Mouse (Mus musculus) liver, adult 2 months (tissue): ENCODE results near the gene Plxnb3. TPM values are rescaled to one million over a fixed set of nuclear protein-coding genes. Genes with fewer than 3 reads are reported as not detected.

Experiments
- DNase-seq: peaks from one replicate; pipeline ENCODE4 v3.0.0-alpha.2; 2011; ENCODE audit warnings: low read depth, low spot score; ENCODE audit errors: extremely low read depth
- H3K27ac ChIP-seq: fragments of 200-500 bp; replicated peaks from 2 replicates; pipeline ENCODE4 v1.5.1; 2012; ENCODE audit warnings: low read depth, mild to moderate bottlenecking, control low read depth, inconsistent platforms, low read length; ENCODE audit not compliant: insufficient read depth
- H3K27me3 ChIP-seq: fragments of 200-500 bp; 2 replicates; pipeline ENCODE4 v1.6.1; 2012; ENCODE audit warnings: mild to moderate bottlenecking, moderate library complexity, low read length, inconsistent platforms; ENCODE audit not compliant: control insufficient read depth, insufficient read depth
- H3K36me3 ChIP-seq: fragments of 200-500 bp; 2 replicates; pipeline ENCODE4 v1.6.1; 2012; ENCODE audit warnings: low read length, inconsistent platforms; ENCODE audit not compliant: control insufficient read depth, insufficient read depth
- H3K4me1 ChIP-seq: fragments of 200-500 bp; 2 replicates; pipeline ENCODE4 v1.6.1; 2011; ENCODE audit warnings: low read length; ENCODE audit not compliant: control insufficient read depth, insufficient read depth
- H3K4me3 ChIP-seq: fragments of 200-500 bp; 2 replicates; pipeline ENCODE4 v1.5.1; 2011; ENCODE audit warnings: low read depth, mild to moderate bottlenecking, control low read depth, low read length, moderate library complexity; ENCODE audit not compliant: insufficient read depth
- H3K79me2 ChIP-seq: fragments of 200-500 bp; 2 replicates; pipeline ENCODE4 v1.6.1; 2012; ENCODE audit warnings: inconsistent platforms, mild to moderate bottlenecking, low read length, moderate library complexity; ENCODE audit not compliant: control insufficient read depth, insufficient read depth
- H3K9ac ChIP-seq: fragments of 200-500 bp; 2 replicates; pipeline ENCODE4 v1.6.1; 2012; ENCODE audit warnings: low read depth, mild to moderate bottlenecking, control low read depth, inconsistent platforms, low read length
- CTCF ChIP-seq: fragments of 200-500 bp; IDR thresholded peaks from 2 replicates; pipeline ENCODE4 v1.5.1; 2011; ENCODE audit warnings: low read depth, low read length, control low read depth
- POLR2A ChIP-seq: fragments of 200-500 bp; IDR thresholded peaks from 2 replicates; pipeline ENCODE4 v1.6.1; 2011; ENCODE audit warnings: low read length, control low read depth; ENCODE audit not compliant: insufficient read depth; ENCODE audit errors: extremely low read depth
- WGBS: fragments of 180-500 bp; shearing (Covaris S2); methylation state at CpG from one replicate; pipeline ENCODE4 v1.1.7; 2018; 5-methylcytosine and 5-hydroxymethylcytosine counted together
- polyA plus RNA-seq: library from polyadenylated mRNA; depleted of rRNA; stranded (reverse); fragments of >200 nt; gene quantifications from 2 replicates; pipeline ENCODE4 v1.2.3, GENCODE M21; 2012; rRNA removed
- total RNA-seq: library from RNA; depleted of rRNA; stranded (reverse); fragments of >200 nt; gene quantifications from 2 replicates; pipeline ENCODE4 v1.2.3, GENCODE M21; 2014; rRNA removed

The Plxnb3 gene
- total and polyA plus RNA-seq, 2 experiments, result 0.09 to 0.20 TPM

GRCm38 (mm10) chrX:73805814-73806213 lies 48.9 kb downstream of the Plxnb3 start:
- DNase-seq, result no peak
- no peak overlapping the region for H3K9ac ChIP-seq
- no peak overlapping the region for H3K4me3 ChIP-seq
- no peaks in the 10 kb centered on the region for H3K4me1 ChIP-seq
- no peaks in the 10 kb centered on the region for H3K79me2 ChIP-seq
- H3K27me3 ChIP-seq, result no peaks in the 10 kb centered on the region
- WGBS, result 75% methylated on average over 1 of the region's 1 CpGs
- no peaks in the 10 kb centered on the region for H3K36me3 ChIP-seq
- no peak for TF ChIP-seq CTCF
- TF ChIP-seq POLR2A, result no peak
- no peak overlapping the region for H3K27ac ChIP-seq

GRCm38 (mm10) chrX:73815072-73815471 lies 58.2 kb downstream of the Plxnb3 start:
- TF ChIP-seq CTCF, result no peak
- TF ChIP-seq POLR2A, result no peak
- Histone ChIP-seq H3K36me3 (no peaks in the 10 kb centered on the region), H3K79me2 (no peaks in the 10 kb centered on the region), H3K9ac (no peak overlapping the region), H3K4me3 (no peak overlapping the region), H3K4me1 (no peaks in the 10 kb centered on the region), H3K27ac (no peak overlapping the region), H3K27me3 (no peaks in the 10 kb centered on the region)
- DNase-seq, result no peak
- WGBS, result 25% methylated on average over 14 of the region's 14 CpGs

- Histone ChIP-seq H3K27ac (no peak overlapping the region), H3K9ac (no peak overlapping the region), H3K36me3 (no peaks in the 10 kb centered on the region), H3K4me3 (no peak overlapping the region), H3K27me3 (no peaks in the 10 kb centered on the region), H3K79me2 (no peaks in the 10 kb centered on the region), H3K4me1 (no peaks in the 10 kb centered on the region)
- no peak for DNase-seq
- TF ChIP-seq CTCF (no peak), POLR2A (no peak)
- WGBS, result 57% methylated on average over 3 of the region's 3 CpGs
Observed at GRCm38 (mm10) chrX:73816596-73817314, 59.9 kb downstream of the Plxnb3 start.

Other genes with a start within 250 kb of the Plxnb3 start
- 0.07 TPM in 1 of 2 replicates, not detected in the other for gene Dusp9, start 117.7 kb upstream of the Plxnb3 start, total RNA-seq
- gene Dusp9, start 117.7 kb upstream of the Plxnb3 start, polyA plus RNA-seq, result 0.04 TPM in 1 of 2 replicates, not detected in the other
- not detected in 2 replicates for gene Pnck, start 97.0 kb upstream of the Plxnb3 start, total RNA-seq
- gene Pnck, start 97.0 kb upstream of the Plxnb3 start, polyA plus RNA-seq, result 0.07 TPM in 1 of 2 replicates, not detected in the other
- gene Slc6a8, start 83.9 kb upstream of the Plxnb3 start, total RNA-seq, result 1.0 and 2.6 TPM in 2 replicates
- gene Slc6a8, start 83.9 kb upstream of the Plxnb3 start, polyA plus RNA-seq, result 2.3 and 5.2 TPM in 2 replicates
- gene Bcap31, start 40.9 kb upstream of the Plxnb3 start, total RNA-seq, result 154 and 168 TPM in 2 replicates
- gene Bcap31, start 40.9 kb upstream of the Plxnb3 start, polyA plus RNA-seq, result 69.8 and 85.5 TPM in 2 replicates
- gene Abcd1, start 40.5 kb upstream of the Plxnb3 start, total RNA-seq, result 8.6 and 9.3 TPM in 2 replicates
- gene Abcd1, start 40.5 kb upstream of the Plxnb3 start, polyA plus RNA-seq, result 24.3 and 26.2 TPM in 2 replicates
- 0.27 TPM in 1 of 2 replicates, not detected in the other for gene Srpk3, start 17.3 kb downstream of the Plxnb3 start, total RNA-seq
- 0.16 and 0.72 TPM in 2 replicates for gene Srpk3, start 17.3 kb downstream of the Plxnb3 start, polyA plus RNA-seq
- 81.1 and 84.7 TPM in 2 replicates for gene Idh3g, start 29.8 kb downstream of the Plxnb3 start, total RNA-seq
- gene Idh3g, start 29.8 kb downstream of the Plxnb3 start, polyA plus RNA-seq, result 130 and 161 TPM in 2 replicates
- 179 and 195 TPM in 2 replicates for gene Ssr4, start 29.9 kb downstream of the Plxnb3 start, total RNA-seq
- 309 and 426 TPM in 2 replicates for gene Ssr4, start 29.9 kb downstream of the Plxnb3 start, polyA plus RNA-seq
- gene Pdzd4, start 67.9 kb downstream of the Plxnb3 start, total RNA-seq, result 0.09 and 0.20 TPM in 2 replicates
- 0.09 and 0.16 TPM in 2 replicates for gene Pdzd4, start 67.9 kb downstream of the Plxnb3 start, polyA plus RNA-seq
- not detected in 2 replicates for gene Avpr2, start 135.0 kb downstream of the Plxnb3 start, total RNA-seq
- gene Avpr2, start 135.0 kb downstream of the Plxnb3 start, polyA plus RNA-seq, result not detected in 2 replicates
- gene L1cam, start 139.0 kb downstream of the Plxnb3 start, total RNA-seq, result 0.09 and 0.47 TPM in 2 replicates
- 0.06 and 0.17 TPM in 2 replicates for gene L1cam, start 139.0 kb downstream of the Plxnb3 start, polyA plus RNA-seq
- gene Arhgap4, start 164.8 kb downstream of the Plxnb3 start, total RNA-seq, result 3.4 and 3.6 TPM in 2 replicates
- gene Arhgap4, start 164.8 kb downstream of the Plxnb3 start, polyA plus RNA-seq, result 4.8 and 8.6 TPM in 2 replicates
- gene Naa10, start 164.9 kb downstream of the Plxnb3 start, total RNA-seq, result 44.6 and 46.8 TPM in 2 replicates
- gene Naa10, start 164.9 kb downstream of the Plxnb3 start, polyA plus RNA-seq, result 51.7 and 55.9 TPM in 2 replicates
- 4.1 and 8.5 TPM in 2 replicates for gene Renbp, start 173.8 kb downstream of the Plxnb3 start, total RNA-seq
- gene Renbp, start 173.8 kb downstream of the Plxnb3 start, polyA plus RNA-seq, result 2.1 and 2.9 TPM in 2 replicates
- gene Hcfc1, start 209.3 kb downstream of the Plxnb3 start, total RNA-seq, result 8.9 and 13.6 TPM in 2 replicates
- gene Hcfc1, start 209.3 kb downstream of the Plxnb3 start, polyA plus RNA-seq, result 16.5 and 21.6 TPM in 2 replicates